Mouse (Mus musculus): ENCODE measurements around the gene Fthl17a.

The Fthl17a gene

DNA sequence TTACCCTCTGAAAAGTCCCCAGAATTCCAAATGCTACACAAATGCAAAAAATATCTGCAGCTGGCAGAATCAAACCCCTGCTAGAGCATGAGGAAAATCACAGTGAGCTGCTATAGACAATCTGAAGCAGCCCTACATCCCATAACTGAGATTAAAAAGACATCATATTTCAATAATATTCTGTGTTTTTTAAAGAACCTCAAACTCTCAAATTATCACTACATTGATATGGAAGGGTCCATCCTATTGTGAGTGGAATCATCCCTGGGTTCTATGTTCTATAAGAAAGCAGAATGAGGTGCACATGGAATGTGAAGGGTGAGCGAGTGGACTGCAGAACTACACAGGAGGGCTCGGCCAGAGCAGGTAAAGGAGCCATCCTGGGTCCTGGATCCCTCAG lies at the start of gene Fthl17a:
Gene Fthl17a (plus strand): TSS at position 301 of the 400 bp plus-strand sequence.
- DNase-seq = no peak

DNA sequence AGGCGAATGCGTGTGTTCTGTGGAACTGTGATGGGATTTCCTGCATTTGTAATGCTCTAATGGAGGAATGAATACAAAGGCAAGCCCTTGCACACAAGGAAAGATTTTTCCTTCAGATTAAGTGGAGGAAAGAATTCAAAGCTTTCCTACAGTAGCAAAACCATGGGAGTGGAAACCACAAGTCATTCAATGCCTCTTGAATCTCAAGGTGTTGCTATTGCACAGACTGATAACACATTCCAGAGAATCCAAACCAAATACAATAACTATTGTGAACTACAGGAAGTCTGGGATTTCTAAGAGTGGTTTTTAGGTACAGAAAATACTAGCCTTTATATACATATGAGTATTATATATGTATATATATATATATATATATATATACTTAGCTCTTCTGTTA lies 42.5 kb upstream of the Fthl17a start:
- no peak for DNase-seq

DNA sequence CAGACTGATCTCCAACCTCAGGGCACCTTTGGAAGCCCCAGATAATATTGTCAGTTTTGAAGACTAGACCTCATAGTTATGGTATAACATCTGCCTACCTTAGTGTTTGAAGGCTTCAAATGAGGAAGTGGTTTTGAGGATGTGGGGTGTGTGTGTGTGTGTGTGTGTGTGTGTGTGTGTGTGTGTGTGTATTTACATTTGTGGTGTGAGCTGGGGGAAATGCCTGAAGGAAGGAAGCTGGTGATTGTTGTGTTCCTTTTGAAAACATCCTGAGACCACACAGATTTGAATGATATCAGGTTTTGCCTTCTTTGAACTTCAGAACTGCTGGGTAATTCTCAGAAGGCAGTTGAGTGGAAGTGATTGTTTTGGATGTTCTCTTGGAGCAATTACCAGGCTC lies 22.6 kb upstream of the Fthl17a start:
- DNase-seq = peak; percentile 35

DNA sequence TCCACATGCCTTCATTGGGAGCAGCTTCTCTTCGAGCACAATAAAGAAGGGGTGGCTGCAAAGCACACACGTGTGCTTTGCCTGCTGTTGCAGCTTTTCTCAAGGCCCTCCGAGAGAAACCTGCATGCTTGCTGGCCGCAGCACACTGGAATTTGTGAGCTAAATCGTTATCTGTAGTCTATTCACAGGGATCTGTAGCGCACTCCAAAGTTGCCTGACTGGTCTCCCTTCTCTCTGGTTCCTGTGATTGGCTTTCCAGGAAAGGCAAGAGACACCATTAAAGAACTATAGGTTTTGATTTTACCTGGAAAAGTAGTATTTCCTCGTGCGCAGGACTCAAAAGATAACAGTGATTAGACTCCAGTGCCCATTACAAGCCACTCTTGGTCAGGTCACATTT lies 22.3 kb downstream of the Fthl17a start:
- DNase-seq = no peak

DNA sequence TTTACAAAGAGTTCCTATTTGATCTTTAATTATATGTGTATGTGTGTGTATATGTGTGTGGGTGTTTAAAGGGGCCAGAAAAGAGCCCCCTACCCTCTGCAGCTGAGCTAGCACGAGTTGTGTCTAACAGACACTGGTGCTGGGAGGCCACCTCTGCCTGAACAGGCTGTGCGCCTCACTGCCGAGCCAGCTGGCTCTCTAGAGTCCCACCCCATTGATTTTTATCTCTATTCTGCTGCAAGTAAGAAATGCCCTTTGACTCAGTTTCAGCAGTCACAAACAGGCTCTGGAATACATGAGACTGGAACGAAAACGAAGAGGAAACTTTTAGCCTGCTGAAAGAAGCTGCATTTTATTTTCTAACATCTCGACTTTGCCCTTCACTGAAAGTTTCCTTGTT lies 22.8 kb downstream of the Fthl17a start:
- DNase-seq = no peak

DNA sequence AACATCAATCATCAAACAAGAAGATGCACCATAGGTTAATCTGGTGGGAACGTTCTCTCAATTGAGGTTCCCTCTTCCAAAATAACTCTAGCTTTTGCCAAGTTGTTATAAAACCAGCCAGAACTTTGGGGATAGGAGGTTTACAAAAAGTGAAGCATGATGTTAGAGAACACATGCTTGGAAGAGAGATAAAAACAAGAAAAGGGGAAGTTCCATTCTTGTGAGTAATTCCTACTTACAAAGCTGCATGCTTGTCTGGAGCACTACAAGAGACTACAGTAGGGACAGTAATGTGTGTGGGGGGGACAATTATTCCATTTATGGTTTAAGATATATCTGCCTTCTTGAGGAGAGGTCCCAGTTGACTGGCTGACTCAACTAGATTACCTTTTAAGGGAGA lies 40.4 kb downstream of the Fthl17a start:
- no peak for DNase-seq

DNA sequence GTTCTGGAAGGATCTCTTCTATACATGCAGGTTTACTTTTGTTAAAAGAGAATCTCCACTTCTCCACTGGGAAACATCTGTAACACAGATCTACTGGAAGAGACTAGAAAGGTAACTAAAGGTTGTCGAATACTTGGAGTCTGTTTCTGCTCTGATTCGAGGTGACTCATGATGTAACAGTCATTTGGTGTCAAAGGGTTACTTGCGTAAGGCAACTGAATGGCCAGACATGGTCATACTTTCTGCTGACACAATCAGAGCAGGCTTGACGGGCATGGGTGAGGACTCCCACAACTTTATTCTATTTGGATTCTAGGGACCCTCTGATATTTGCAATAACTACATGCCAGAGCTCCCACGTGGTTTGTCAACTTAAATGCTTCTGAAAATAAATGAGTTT lies 43.3 kb downstream of the Fthl17a start:
- DNase-seq = no peak

DNA sequence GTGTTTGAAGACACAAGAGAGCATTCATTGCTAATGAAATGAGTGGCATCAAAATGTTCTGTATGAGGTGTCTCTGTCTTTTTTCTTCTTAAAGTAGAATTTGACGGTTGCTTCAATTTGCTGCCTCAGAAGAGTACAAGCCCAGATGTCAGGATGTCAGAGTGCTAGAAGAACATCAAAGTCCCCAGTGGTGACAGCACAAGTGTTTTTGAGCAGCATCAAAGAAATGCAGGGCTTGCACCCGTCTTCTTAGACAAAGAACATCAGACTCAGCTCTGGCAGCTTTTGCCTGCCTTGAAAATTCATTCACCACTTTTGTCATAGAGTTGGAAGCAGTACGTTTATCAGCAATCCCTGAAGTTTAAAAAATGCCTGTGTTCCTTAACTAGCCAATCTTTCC lies 44.5 kb downstream of the Fthl17a start:
- peak; percentile 29 for DNase-seq

DNA sequence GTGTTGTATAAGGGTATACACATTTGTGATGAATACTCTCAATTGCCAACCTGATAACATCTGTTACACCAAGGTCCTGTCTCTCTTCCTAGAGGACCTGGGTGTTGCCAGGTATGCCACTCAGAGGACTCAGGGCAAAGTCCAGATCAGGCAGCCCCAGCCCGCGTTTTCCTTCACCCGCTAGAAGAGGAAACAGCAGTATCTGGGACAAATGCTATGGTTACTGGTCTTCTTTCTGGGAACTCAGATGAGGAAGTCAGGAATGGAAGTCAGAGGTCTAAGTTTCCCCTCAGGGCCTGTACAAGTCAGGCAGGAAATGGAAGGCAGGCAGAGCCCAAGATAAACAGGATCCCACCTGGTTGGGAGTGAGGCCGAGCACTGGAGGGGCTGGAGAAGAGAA lies 55.2 kb downstream of the Fthl17a start:
- DNase-seq = no peak

DNA sequence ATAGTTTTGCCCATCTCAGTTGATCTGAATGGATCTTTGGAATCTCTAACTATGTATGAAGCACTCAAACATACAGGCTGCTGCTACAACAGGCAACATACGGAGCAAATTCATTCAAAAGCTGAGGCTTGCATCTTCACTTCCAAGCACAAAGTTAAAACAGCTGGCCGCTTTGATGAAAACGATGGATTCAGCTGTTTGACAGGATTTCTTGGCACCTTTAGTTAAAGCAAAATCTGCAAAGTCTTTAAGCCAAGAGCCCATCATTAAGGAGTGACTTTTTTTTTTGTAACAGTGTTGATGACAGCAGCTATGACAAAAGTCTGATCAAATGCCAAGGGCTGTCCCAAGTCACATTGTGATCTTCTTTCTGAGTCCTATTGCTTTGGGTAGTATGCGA lies 69.1 kb downstream of the Fthl17a start:
- no peak for DNase-seq

DNA sequence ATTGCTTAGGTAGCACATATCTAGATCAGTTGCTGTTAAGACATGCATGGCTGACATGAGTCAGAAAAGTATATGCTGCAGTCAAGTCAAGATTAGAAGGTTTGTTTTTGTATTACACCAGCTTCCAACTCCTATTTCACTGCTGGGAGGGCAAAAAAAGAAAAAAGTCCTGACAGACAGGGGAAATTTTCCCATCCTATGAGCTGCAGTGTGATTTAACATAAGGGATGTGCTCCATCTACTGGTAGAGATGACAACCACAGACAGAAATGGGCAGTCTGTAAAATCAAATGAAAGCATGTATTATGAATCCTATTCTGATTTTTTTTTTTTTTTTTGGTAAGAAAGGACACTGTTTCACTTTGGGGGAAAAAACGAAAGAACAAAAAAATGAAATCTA lies 69.7 kb downstream of the Fthl17a start:
- DNase-seq = no peak

Data from thymus, postnatal 25 days (tissue).